Mouse (Mus musculus): ENCODE measurements around the gene 1700024G13Rik. TPM values are rescaled to one million over a fixed set of nuclear protein-coding genes. Genes with fewer than 3 reads are reported as not detected.
A peak's percentile ranks its signal among the peaks of the same experiment; 100 is the strongest.
"Not testable (repeated sequence)": the region's sequence is repeated elsewhere in the genome, so short reads cannot be mapped to it uniquely, and the experiment has no call there.

The 1700024G13Rik gene
- 0.32 TPM in 1 of 2 replicates, not detected in the other for polyA plus RNA-seq (2015; fragmentation: Nextera tagmentation; extraction: Ambion mirVana)

DNA sequence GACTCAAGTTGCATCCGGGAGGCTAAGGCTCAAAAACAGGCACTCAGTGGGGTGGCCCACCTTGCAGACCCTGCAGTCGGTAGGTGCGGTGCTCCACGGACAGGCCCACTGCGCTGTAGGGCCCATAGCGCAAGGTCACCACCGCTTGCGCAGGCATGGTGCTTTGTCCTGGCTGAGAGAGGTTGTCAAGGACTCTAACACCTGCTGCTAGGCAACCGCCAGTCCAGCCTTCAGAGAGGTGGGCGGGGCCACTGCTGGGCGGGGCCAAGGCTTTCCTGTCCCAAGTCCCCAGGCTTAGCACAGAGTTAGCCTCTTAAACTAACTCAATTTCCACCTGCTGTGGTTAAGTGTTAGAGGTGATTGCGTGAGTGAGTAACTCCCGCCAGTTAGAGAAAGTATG lies at the start of gene 1700024G13Rik:
Gene 1700024G13Rik (minus strand): TSS at position 196 of the 400 bp plus-strand sequence.
- no peaks in the 10 kb centered on the region; the same call in 1 of the 2 replicates for H3K9me3 ChIP-seq
- WGBS: 0% methylated on average over 13 of the region's 13 CpGs
- no peaks in the 10 kb centered on the region for H3K27me3 ChIP-seq
- peaks cover 6% of the 10 kb centered on the region for H3K4me1 ChIP-seq (replicated peaks)
- no peaks in the 10 kb centered on the region for H3K36me3 ChIP-seq
- no peak within 1 kb of the TSS for H3K27ac ChIP-seq
- peak; percentile 79 for ATAC-seq
- no peak within 1 kb of the TSS for H3K9ac ChIP-seq (replicated peaks)
- peak within 1 kb of the TSS; percentile 41 for H3K4me2 ChIP-seq (replicated peaks)
- H3K4me3 ChIP-seq (replicated peaks): no peak within 1 kb of the TSS

DNA sequence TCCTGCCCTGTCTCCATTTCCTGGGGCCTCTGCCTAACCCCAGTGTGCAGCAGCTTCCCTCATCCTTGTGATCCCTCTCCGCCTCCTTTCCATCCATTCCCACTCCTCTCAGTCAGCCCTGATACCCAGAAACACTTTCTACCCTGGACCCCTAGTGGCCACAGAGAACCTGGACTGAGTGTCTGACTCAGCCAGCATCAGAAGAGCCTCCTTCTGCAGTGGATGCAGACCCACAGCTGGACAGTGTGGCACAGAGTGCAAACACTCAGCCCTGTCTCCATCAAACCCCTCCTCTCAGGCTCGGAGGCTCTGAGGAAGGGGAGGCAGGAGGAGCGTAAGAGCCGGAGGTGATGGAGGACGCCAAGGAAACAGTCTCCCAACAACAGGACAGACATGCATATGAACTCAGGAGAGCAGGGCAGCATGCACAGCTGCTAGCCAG lies 49.2 kb upstream of the 1700024G13Rik start:
- peak; percentile 67; the same call in 1 of the 2 replicates for ATAC-seq
- 25% methylated on average over 5 of the region's 5 CpGs for WGBS
- H3K27ac ChIP-seq: no peak overlapping the region
- no peak overlapping the region for H3K4me3 ChIP-seq (replicated peaks)
- peaks cover 1% of the 10 kb centered on the region; the same call in 1 of the 2 replicates for H3K27me3 ChIP-seq
- H3K9me3 ChIP-seq: no peaks in the 10 kb centered on the region
- H3K36me3 ChIP-seq: no peaks in the 10 kb centered on the region
- H3K4me2 ChIP-seq (replicated peaks): no peak overlapping the region
- H3K9ac ChIP-seq (replicated peaks): no peak overlapping the region
- peaks cover 10% of the 10 kb centered on the region for H3K4me1 ChIP-seq (replicated peaks)

GRCm38 (mm10) chr14:32429030-32429602 lies 40.9 kb upstream of the 1700024G13Rik start:
- Histone ChIP-seq H3K4me3 (replicated peaks) (no peak overlapping the region), H3K9me3 (no peaks in the 10 kb centered on the region), H3K4me2 (replicated peaks) (no peak overlapping the region), H3K27me3 (peaks cover 4% of the 10 kb centered on the region; the same call in 1 of the 2 replicates), H3K4me1 (replicated peaks) (no peaks in the 10 kb centered on the region), H3K36me3 (no peaks in the 10 kb centered on the region), H3K27ac (no peak overlapping the region), H3K9ac (replicated peaks) (no peak overlapping the region)
- no peak for ATAC-seq
- WGBS: 33% methylated on average over 8 of the region's 8 CpGs

- 88% methylated on average over 7 of the region's 7 CpGs for WGBS
- H3K9me3 ChIP-seq: no peaks in the 10 kb centered on the region
- peaks cover 4% of the 10 kb centered on the region; the same call in 1 of the 2 replicates for H3K27me3 ChIP-seq
- H3K36me3 ChIP-seq: no peaks in the 10 kb centered on the region
- H3K4me2 ChIP-seq (replicated peaks): no peak overlapping the region
- H3K4me1 ChIP-seq (replicated peaks): no peaks in the 10 kb centered on the region
- no peak overlapping the region for H3K9ac ChIP-seq (replicated peaks)
- no peak overlapping the region for H3K27ac ChIP-seq
- no peak overlapping the region for H3K4me3 ChIP-seq (replicated peaks)
- no peak for ATAC-seq
These were observed 35.8 kb upstream of the 1700024G13Rik start for GRCm38 (mm10) chr14:32423946-32424345.

DNA sequence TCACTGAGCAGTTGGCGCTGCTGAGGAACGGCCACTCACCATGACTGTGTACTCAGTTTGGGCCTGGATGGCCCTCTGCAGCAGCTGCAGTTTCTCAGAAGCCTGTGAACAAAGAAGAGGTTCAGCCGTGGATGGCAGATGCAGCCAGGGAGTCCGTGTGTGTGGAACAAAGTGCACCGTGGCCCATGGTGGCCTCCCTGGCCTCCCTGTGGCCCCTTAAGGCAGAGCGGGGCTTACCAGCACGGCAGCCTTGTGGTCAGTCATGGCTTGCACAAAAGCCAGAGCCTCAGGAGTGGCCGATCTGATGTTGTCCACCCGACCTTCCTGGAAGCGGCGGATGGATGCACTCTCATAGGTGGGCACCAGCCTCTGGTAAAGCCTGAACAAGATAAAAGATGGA lies 30.6 kb upstream of the 1700024G13Rik start:
- Histone ChIP-seq H3K36me3 (no peaks in the 10 kb centered on the region), H3K27ac (no peak overlapping the region), H3K9ac (replicated peaks) (no peak overlapping the region), H3K4me3 (replicated peaks) (no peak overlapping the region), H3K27me3 (no peaks in the 10 kb centered on the region), H3K9me3 (peaks cover 4% of the 10 kb centered on the region; the same call in 1 of the 2 replicates), H3K4me1 (replicated peaks) (no peaks in the 10 kb centered on the region), H3K4me2 (replicated peaks) (no peak overlapping the region)
- no peak for ATAC-seq
- 82% methylated on average over 11 of the region's 11 CpGs for WGBS

DNA sequence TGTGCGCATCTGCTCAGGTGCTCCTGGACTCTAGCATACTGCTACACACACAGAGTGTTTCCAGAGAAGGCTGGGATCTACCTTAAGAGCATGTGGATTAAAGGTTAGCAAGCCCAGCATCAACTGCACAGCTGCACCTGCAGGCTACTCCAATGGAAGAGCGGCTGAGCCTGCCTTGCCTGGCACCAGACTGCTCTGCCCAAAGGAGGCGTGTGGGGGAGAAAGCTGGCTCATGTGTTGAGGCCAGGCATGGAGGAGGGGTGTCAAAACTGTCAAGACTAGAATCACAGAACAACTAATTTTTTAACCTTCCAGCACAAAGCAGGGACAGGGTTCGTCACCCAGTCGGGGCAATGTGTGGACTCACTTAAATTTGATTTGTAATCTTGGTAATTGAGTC lies 23.9 kb upstream of the 1700024G13Rik start:
- Histone ChIP-seq H3K9me3 (0 out of 2 replicates have a peak, but pooled peaks cover under 1% of the 10 kb centered on the region), H3K4me3 (replicated peaks) (no peak overlapping the region), H3K9ac (replicated peaks) (no peak overlapping the region), H3K27me3 (no peaks in the 10 kb centered on the region), H3K27ac (no peak overlapping the region), H3K4me2 (replicated peaks) (no peak overlapping the region), H3K36me3 (no peaks in the 10 kb centered on the region), H3K4me1 (replicated peaks) (no peaks in the 10 kb centered on the region)
- 81% methylated on average over 5 of the region's 5 CpGs for WGBS
- no peak for ATAC-seq

- Histone ChIP-seq H3K27me3 (no peaks in the 10 kb centered on the region), H3K9me3 (no peaks in the 10 kb centered on the region), H3K9ac (replicated peaks) (no peak overlapping the region), H3K4me1 (replicated peaks) (no peaks in the 10 kb centered on the region), H3K4me2 (replicated peaks) (no peak overlapping the region), H3K36me3 (no peaks in the 10 kb centered on the region), H3K27ac (no peak overlapping the region), H3K4me3 (replicated peaks) (no peak overlapping the region)
- no peak for ATAC-seq
- WGBS: 76% methylated on average over 5 of the region's 5 CpGs
These were observed 21.9 kb upstream of the 1700024G13Rik start for GRCm38 (mm10) chr14:32410084-32410483.

- not testable (repeated sequence) for H3K4me1 ChIP-seq (replicated peaks); H3K27ac ChIP-seq; H3K36me3 ChIP-seq; H3K27me3 ChIP-seq; ATAC-seq; H3K4me2 ChIP-seq (replicated peaks); H3K9ac ChIP-seq (replicated peaks); H3K9me3 ChIP-seq; H3K4me3 ChIP-seq (replicated peaks)
- 52% methylated on average over 1 of the region's 1 CpGs for WGBS
These were observed 17.2 kb upstream of the 1700024G13Rik start for GRCm38 (mm10) chr14:32405399-32405798.

GRCm38 (mm10) chr14:32381619-32382018 lies 6.6 kb downstream of the 1700024G13Rik start:
- Histone ChIP-seq H3K36me3 (no peaks in the 10 kb centered on the region), H3K4me3 (replicated peaks) (no peak overlapping the region), H3K9ac (replicated peaks) (no peak overlapping the region), H3K27me3 (peaks cover 15% of the 10 kb centered on the region; the same call in 1 of the 2 replicates), H3K27ac (no peak overlapping the region), H3K4me1 (replicated peaks) (peaks cover 25% of the 10 kb centered on the region), H3K4me2 (replicated peaks) (no peak overlapping the region), H3K9me3 (no peaks in the 10 kb centered on the region)
- no peak for ATAC-seq
- 58% methylated on average over 15 of the region's 15 CpGs for WGBS

- H3K27me3 ChIP-seq: peaks cover 15% of the 10 kb centered on the region; the same call in 1 of the 2 replicates
- no peak overlapping the region for H3K27ac ChIP-seq
- H3K4me3 ChIP-seq (replicated peaks): no peak overlapping the region
- WGBS: 33% methylated on average over 7 of the region's 7 CpGs
- no peak overlapping the region for H3K4me2 ChIP-seq (replicated peaks)
- ATAC-seq: no peak
- no peak overlapping the region for H3K9ac ChIP-seq (replicated peaks)
- peaks cover 25% of the 10 kb centered on the region for H3K4me1 ChIP-seq (replicated peaks)
- H3K36me3 ChIP-seq: no peaks in the 10 kb centered on the region
- no peaks in the 10 kb centered on the region for H3K9me3 ChIP-seq
These were observed 7.1 kb downstream of the 1700024G13Rik start for GRCm38 (mm10) chr14:32381066-32381465.

DNA sequence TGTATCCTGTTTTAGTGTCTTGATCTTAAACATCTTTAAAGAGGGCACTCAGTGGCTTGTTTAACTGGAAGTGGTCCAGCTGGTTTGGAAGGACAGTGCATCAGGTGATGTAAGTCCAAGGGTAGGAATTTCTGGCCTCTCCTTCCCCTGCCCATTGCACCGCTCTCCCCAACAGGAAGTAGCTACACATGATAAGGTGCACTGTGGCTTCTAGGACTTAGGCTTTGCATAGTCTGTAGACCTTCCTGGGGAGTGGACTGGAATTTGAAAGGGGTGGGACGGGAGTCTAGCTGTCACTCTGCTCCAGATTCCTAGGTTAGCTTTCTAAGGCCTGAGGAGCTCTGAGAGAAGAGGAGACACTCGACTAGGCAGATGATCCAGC lies 8.1 kb downstream of the 1700024G13Rik start:
- Histone ChIP-seq H3K27ac (no peak overlapping the region), H3K4me3 (replicated peaks) (no peak overlapping the region), H3K27me3 (peaks cover 15% of the 10 kb centered on the region; the same call in 1 of the 2 replicates), H3K9ac (replicated peaks) (no peak overlapping the region), H3K36me3 (no peaks in the 10 kb centered on the region), H3K9me3 (no peaks in the 10 kb centered on the region), H3K4me2 (replicated peaks) (peak overlapping the region; percentile 26; the same call in 1 of the 2 replicates), H3K4me1 (replicated peaks) (peaks cover 25% of the 10 kb centered on the region)
- 41% methylated on average over 3 of the region's 3 CpGs for WGBS
- no peak for ATAC-seq

- ATAC-seq: no peak
- 0 out of 2 replicates have a peak overlapping the region, but pooled peaks have one; percentile 0 for H3K4me3 ChIP-seq (replicated peaks)
These were observed 8.6 kb downstream of the 1700024G13Rik start for GRCm38 (mm10) chr14:32379395-32380098.

More at GRCm38 (mm10) chr14:32379395-32380098, 8.6 kb downstream of the 1700024G13Rik start:
- WGBS: 8% methylated on average over 22 of the region's 22 CpGs
- Histone ChIP-seq H3K4me1 (replicated peaks) (peaks cover 25% of the 10 kb centered on the region), H3K9me3 (no peaks in the 10 kb centered on the region), H3K27ac (no peak overlapping the region), H3K27me3 (peaks cover 15% of the 10 kb centered on the region; the same call in 1 of the 2 replicates), H3K36me3 (no peaks in the 10 kb centered on the region), H3K9ac (replicated peaks) (0 out of 2 replicates have a peak overlapping the region, but pooled peaks have one; percentile 25), H3K4me2 (replicated peaks) (peak overlapping the region; percentile 26)
